Mouse (Mus musculus) thymus, adult 2 months (tissue): ENCODE data around the gene Krt33b.

Experiments
- CTCF ChIP-seq: fragments of 200-500 bp; IDR thresholded peaks from 2 replicates; pipeline ENCODE4 v1.5.1; 2012; ENCODE audit warnings: mild to moderate bottlenecking, control low read depth, low read length, moderate library complexity, borderline replicate concordance; ENCODE audit not compliant: control insufficient read depth, poor library complexity, insufficient read depth; ENCODE audit errors: extremely low read depth
- POLR2A ChIP-seq: fragments of 200-500 bp; IDR thresholded peaks from 2 replicates; pipeline ENCODE4 v1.6.1; 2012; ENCODE audit warnings: mild to moderate bottlenecking, low read length, control low read depth, moderate library complexity; ENCODE audit not compliant: control insufficient read depth, poor library complexity, insufficient read depth; ENCODE audit errors: extremely low read depth

DNA sequence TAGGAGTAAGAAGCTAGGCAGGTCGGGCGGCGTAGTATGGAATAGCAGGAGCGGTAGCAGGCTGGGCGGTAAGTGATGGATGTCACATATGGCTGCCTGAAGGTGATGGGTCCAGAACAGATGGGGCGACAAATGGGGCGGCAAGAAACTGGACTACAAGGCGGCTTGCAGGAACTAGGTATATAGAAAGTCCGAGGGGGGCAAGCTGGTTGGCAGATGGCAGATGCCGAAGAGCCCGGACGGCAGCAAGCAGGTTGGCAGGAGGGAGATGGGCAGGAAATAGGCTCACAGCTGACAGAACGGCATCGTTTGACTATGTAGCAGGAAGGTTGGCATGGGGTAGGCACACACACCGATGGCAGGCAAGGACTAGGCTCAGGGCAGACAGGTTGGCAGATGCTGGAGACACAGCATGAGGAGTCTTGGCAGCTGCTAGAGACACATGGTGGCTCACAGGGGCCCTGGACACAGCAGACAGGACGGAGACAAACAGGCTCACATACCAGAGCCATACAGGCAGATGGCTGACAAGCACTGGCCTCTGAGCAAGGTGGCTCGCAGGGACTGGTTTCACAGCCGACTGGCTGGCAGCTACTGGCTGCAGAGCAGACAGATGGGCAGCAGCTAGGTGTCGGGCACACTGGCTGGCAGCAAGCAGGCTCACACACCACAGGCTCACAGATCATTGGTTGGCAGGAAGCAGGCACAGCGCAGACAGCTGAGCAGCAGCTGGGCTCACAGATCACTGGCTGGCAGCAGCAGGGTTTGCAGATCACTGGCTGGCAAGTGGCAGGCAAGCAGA, 44.2 kb downstream of the Krt33b start:
- TF ChIP-seq CTCF (no peak), POLR2A (no peak)
